Mouse (Mus musculus): ENCODE data around the gene Gm47791.
A peak's percentile ranks its signal among the peaks of the same experiment; 100 is the strongest.

Gm47791 gene

GRCm38 (mm10) chr1:82785546-82785945 is 14.5 kb upstream of the Gm47791 start:
- no peak for DNase-seq

- DNase-seq, result no peak
These were observed 12.5 kb upstream of the Gm47791 start for GRCm38 (mm10) chr1:82783559-82783958.

- no peak for DNase-seq
These were observed 8.4 kb upstream of the Gm47791 start for GRCm38 (mm10) chr1:82779388-82779966.

- no peak for DNase-seq
These were observed 4.2 kb upstream of the Gm47791 start for GRCm38 (mm10) chr1:82775293-82775692.

- DNase-seq, result no peak
These were observed 2.2 kb upstream of the Gm47791 start for GRCm38 (mm10) chr1:82773208-82773607.

DNA sequence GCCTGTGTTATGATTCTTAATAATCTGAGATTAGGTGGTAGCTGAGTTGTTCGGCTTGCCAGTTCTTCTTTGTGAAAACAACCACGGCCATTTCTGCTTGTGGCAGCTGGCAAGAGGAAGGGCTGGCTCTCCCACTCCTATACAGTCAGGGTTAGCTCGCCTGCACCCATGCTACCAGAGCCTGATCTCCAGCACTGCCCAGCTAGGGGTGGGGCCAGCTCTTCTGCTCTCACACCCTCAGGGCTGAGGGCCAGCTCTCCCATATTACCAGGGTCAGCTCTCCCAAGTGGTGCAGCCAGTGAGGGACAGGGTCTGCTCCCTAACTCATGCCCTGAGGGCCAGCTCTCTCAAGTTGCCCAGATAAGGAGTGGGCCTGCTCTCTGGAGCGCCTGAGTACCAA is 1.4 kb upstream of the Gm47791 start:
- no peak for DNase-seq

GRCm38 (mm10) chr1:82768269-82768668 is 2.8 kb downstream of the Gm47791 start, which contains the start of gene Tm4sf20:
TSS of gene Tm4sf20 (minus strand) at chr1:82768461.
- no peak for DNase-seq

DNA sequence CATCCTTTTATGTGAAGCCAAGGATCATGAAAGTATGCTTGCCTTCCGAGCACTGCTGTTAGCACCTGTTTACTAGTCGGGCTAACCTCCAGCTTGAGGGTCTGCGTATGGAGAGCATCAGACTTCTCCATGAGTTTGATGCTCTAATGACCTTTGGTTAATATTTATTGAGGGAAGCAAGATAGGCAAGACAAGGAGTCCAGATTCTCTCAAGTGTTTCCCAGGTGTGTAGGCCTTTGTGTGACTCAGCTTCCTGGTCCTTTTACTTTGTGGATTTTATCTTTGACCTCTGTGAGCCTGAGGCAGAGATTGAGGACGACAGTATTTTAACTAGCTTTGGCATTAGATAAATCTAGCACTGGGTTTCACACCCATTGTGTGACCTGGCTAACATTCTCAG is 4.4 kb downstream of the Gm47791 start:
- no peak for DNase-seq

DNA sequence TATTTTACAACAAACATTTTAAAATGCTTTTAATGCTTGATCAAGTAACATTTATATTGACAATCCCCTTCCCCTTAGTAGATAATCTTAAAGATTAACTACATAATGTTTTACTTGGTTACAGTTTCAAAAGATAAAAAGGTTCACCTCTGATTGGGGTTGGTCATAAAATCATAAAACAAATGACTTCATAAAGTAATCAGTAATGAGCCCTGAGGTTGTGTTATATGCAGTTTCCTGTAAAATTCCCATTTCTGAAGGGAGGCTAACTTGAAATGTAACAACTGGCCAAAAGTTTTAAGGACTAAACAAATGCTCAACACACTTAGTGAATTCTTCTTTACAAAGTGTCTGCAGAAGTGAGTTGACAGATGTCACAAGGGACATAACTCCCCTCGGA is 4.8 kb downstream of the Gm47791 start:
- DNase-seq, result no peak

DNA sequence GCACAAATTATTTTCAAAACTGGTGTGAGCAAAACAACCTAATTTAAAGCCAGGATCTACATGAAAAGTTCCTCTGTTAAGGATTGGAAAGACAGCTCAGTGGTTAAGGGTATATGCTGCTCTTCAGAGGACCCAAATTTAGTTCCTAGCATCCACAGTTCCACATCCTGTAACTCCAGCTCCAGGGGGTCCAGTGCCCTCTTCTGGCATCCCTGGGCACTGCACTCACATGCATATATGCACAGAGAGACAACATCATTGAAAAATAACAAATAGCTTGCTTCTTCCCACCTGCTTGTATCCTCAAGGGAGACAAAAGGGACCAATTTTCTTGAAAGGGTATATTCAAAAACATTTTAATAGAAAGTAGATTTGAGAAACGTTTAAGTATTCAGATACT is 8.8 kb downstream of the Gm47791 start:
- no peak for DNase-seq

DNA sequence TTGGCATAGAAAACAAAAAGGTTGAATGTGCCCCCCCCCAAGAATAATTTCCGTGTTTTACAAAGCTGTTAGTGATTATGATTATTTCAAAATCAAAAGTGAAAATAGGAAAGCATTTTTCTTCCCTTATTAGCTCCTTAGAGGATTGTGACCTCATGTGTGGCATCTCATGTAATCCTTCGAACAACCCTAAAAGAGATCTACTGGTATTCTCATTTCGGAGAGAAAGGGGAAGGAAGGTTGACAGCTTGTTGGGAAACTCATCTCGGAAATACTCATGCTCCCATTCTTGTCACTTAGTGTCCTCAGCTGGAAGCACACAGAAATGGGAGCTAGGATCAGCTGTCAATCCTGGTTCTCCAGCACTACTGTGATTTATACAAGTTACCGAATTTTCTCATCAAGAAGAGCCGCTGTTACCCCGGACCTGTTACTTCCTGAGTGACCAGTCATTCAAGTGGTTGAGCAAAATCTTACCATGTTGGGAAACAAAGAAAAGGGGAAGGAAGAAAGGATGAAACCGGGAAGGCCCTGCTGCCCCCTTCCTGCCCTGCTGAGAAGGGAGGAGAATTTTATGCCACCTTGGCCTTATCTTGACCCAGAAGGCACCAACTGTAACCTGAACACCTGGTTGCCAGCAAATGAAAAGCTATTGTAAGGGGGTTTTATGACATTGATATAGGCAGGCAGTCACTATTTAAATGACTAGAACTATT is 9.4 kb downstream of the Gm47791 start:
- DNase-seq, result no peak

GRCm38 (mm10) chr1:82759520-82759919 is 11.5 kb downstream of the Gm47791 start:
- peak; percentile 16 for DNase-seq

DNA sequence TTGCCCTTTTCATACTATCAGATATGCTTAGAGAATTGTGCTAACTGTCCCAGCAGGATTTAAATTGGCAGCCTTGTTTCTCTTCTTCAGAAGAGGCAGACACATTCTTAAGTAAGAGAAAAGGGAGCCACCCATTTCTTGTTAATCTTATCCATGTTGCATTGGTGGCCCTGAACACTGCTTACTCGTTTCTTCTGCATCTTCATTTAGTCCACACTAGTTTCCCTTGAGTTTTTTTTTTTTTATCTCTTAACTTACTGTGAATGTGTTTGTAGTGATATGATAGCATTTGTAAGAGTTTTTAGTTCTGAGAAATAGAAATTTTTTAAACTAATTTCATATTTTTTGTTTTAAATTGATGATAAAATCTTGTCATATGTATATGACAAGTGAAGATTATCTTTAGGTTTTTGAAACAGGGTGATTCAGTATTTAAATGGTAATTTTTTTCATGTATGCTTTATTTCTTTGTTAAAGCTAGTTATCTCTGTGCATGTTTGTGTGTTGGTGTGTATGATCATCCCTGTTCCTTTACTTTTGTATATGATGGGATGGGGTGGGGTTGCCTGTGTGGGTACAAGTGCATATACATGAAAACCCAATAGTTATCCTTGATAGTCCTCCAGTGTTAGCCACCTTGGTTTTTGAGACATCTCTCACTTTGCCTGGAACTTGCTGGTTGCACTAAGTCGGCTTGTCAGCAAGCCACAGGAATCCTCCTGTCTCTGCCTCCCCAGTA is 23.2 kb downstream of the Gm47791 start:
- DNase-seq, result no peak

DNA sequence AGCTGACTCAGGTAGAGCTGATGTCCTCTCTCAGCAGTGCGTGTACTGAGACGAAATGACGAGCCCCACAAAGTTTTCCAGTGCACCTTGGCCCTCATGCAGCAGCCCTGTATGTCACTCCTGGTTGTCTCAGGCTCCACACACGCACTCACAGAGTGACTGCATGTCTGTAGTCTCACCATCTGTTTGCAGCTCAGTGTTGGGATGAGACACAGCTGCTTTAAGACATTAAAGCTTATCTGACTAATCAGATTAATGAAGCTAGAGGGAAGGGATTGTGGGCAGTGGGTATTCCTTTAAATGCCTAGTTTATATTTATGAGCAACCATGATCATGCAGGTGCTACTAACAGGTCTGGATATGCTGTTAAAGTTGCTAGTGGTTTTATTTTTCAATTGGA is 24.6 kb downstream of the Gm47791 start:
- peak; percentile 82 for DNase-seq

- no peak for DNase-seq
These were observed 27.1 kb downstream of the Gm47791 start for GRCm38 (mm10) chr1:82743962-82744361.

DNA sequence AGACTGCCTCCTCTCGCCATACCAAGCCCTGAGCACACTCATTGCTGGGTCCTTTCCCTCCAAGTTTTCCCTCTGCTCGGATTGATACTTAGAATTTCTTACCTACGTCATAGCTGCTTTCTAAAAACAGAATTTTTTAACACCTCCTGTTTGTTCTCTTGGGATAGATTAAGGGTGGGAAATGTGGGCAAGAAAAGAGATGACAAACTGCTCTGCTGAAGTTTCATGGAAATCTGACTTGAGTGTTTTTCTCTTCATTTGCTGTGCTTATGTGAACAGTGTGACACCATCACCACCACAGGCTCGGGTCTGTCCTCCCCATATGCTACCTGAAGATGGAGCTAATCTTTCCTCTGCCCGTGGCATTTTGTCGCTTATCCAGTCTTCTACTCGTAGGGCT is 29.5 kb downstream of the Gm47791 start:
- DNase-seq, result no peak

DNA sequence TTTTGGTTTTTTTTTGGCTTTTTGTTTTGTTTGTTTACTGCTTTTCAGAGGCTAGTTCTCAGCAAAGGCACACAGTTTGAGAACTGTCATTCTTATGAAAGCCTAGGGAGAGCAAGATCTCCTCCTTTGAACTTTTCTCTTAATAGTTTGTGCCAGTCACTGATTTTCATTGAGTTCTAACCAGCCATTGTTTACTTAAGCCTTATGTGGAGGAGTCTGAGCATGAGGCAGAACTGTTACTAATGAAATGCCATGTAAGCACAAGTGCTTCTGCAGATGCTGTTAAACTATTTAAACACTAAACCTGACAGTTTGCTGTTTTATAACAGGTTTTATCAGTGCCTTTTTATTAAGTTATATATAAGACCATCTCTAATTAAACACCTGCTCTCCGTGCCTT is 33.0 kb downstream of the Gm47791 start:
- DNase-seq, result no peak

DNA sequence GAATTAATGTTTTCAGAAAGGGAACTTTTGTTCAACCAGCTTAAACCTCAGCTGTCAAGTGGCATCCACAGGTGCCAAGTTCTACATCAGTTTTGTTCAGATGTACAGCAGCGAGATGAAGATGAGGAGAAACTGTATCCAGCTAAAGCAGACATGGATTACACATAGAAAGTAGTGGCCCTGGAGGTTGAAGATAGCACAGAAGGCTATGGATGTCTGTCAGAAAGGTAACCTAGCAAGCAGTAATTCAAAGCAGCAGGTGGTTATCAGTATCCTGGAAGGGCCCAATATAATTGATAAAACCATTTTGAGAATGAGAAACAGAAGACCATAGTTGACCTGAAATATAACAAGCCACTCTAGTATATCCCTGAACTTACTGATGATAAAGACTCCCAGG is 37.7 kb downstream of the Gm47791 start:
- DNase-seq, result no peak

DNA sequence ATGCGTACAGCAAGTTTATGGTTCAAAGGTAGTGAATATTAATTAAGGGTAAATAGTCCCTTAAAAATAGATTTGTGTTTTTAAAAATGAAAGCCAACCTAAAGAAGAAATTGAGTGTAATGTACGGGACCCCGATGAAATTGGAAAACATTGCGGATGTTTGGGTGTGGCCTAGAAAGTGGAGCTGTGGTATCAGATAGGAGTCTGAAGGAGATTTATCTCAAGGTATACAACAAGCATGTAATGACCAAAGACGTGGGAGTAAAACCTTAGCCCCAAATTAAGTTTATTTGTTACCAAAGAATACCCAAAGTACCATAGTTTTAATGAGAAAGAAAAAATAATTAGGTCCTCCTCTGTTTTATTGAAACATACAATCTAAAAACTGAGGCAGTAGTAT is 44.6 kb downstream of the Gm47791 start:
- DNase-seq, result no peak

DNA sequence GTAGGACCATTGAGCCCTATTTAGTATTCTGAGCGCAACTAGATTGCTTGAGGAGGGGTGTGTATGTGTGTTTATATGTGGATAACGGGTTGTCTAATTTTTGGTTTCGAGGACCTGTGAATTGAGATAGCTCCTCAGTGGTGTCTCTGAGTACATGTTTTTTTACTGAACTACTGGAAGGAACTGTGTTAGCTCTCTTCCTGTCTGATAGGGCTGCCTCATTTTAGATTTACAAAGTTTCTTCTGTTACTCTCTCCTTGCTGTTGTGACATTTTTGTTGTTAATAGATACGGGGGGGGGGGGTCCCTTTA is 45.2 kb downstream of the Gm47791 start:
- DNase-seq, result no peak

GRCm38 (mm10) chr1:82725026-82725874 is 45.8 kb downstream of the Gm47791 start:
- no peak for DNase-seq

DNA sequence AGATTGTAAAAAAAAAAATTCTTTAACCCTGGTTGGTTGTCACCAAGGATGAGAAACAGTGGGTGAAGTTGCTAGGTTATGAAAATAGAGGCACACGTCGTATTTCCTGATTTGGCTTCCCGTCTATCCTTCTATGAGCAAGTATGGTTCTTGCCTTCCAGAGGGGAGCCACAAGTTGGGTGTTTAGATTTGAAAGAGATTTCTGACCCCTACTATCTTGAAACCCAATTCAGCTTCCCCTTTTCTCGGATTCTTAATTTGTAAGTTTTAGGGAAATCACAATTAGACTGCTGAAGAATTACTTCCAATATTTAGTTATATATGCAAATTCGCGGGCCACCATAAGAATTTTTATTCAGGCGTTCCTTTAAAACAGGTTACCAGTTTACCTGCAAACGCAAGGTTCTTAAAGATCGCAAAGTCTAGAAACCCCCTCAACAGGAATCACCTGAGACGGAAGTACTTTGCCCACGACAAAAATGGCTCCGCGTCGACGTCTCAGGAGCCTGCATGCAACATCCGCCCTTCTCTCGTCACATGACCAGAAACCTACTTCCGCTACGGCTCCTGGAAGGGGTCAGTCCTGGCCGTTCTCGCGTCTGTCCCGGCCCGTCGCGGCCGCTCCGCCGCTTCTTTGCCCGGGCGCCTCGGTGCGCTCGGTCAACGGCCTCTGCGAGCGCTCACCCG is 46.6 kb downstream of the Gm47791 start, which contains the start of gene Mff:
Mff (plus strand) TSS at position 552 of the 687 bp plus-strand sequence.
- DNase-seq, result peak; percentile 97
